Mouse (Mus musculus): ENCODE data around the gene Rgs10. TPM values are rescaled to one million over a fixed set of nuclear protein-coding genes. Genes with fewer than 3 reads are reported as not detected.

The Rgs10 gene
- polyA plus RNA-seq, 1 experiment: 29.1 TPM

DNA sequence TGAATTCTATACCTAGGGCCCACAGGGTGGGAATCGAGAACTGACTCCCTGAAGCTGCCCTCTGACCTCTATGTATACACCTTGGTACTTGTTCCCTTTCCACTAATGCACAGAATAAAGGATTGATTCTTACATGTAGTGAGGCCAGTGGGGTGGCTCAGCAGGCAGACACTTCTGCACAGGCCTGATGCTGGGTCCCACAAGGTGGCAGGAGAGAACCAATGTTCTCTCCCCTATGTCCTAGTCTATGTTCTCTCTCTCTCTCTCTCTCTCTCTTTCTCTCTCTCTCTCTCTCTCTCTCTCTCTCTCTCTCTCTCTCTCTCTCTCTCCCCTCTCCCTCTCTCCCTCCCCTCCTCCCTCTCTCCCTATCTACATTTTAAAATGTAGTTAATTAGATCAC lies 14.7 kb upstream of the Rgs10 start:
- DNase-seq (ENCODE audit: low read depth): peak; percentile 56

DNA sequence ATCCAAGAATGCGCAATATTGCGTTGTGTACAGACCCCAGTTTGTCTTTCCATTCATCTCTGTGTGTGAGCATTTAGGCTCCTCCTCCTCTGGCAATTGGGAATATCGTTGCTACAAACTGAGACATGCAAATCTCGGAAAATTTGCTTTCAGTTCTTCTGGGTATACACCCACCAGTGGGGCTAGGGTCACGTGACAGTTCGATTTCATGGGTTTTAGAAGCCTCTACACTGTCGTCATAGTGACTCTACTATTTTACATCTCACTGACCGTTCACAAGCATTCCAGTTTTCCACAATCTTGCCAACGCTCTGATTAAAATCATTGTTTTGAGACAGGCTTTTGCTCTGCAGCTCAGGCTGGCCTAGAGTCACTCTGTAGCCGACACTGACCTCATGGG lies 14.0 kb upstream of the Rgs10 start:
- no peak for TF ChIP-seq CTCF (IDR thresholded peaks at IDR 0.05; ENCODE audit: borderline replicate concordance, extremely low read depth, insufficient read depth, insufficient read length)
- TF ChIP-seq POLR2A (IDR thresholded peaks at IDR 0.05; ENCODE audit: borderline replicate concordance, extremely low read depth, insufficient read depth, insufficient read length, poor library complexity, severe bottlenecking): no peak
- peak; percentile 10 for DNase-seq (ENCODE audit: low read depth)

More for the DNA sequence above, 14.7 kb upstream of the Rgs10 start:
- TF ChIP-seq CTCF (IDR thresholded peaks at IDR 0.05; ENCODE audit: borderline replicate concordance, extremely low read depth, insufficient read depth, insufficient read length) (peak; percentile 52; the same call in 1 of the 2 replicates), POLR2A (IDR thresholded peaks at IDR 0.05; ENCODE audit: borderline replicate concordance, extremely low read depth, insufficient read depth, insufficient read length, poor library complexity, severe bottlenecking) (no peak)

DNA sequence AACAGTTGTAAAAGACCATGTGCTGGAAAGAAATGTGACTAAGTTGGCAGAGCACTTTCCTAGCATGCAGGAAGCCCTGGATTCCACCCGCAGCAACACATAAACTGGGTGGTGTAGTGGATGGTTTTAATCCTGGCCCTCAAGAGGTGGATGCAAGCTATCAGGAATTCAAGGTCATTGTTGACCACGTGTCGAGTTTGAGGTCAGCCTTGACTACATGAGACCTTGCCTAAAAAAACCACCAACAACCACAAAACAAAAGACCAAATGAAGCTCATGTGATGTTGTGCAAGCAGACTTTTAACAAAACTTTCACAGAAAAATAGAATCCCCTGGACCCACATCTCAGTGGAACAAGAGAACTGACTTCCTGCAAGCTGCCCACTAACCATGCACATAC lies 3.9 kb upstream of the Rgs10 start:
- no peak for TF ChIP-seq CTCF (IDR thresholded peaks at IDR 0.05; ENCODE audit: borderline replicate concordance, extremely low read depth, insufficient read depth, insufficient read length)
- TF ChIP-seq POLR2A (IDR thresholded peaks at IDR 0.05; ENCODE audit: borderline replicate concordance, extremely low read depth, insufficient read depth, insufficient read length, poor library complexity, severe bottlenecking): no peak
- no peak for DNase-seq (ENCODE audit: low read depth)

DNA sequence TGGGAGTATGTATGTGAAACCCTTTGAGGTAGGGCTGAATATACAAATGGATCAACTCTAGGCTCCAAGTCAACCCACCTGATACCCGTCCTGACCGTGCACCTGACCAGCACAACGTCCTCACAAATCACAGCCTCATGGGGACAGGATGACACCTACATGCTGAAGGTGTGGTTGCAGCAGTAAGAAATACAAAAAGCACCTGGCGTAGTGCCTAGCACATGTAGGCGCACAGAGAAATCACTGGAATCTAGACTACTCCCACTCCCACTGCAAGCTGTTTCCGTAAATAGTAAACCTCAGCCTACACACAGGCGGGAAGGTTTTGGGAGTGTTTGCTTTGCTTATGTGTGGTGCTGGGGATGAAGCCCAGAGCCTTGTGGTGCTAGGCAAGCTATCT lies 3.1 kb upstream of the Rgs10 start:
- no peak for DNase-seq (ENCODE audit: low read depth)
- TF ChIP-seq POLR2A (IDR thresholded peaks at IDR 0.05; ENCODE audit: borderline replicate concordance, extremely low read depth, insufficient read depth, insufficient read length, poor library complexity, severe bottlenecking) (no peak), CTCF (IDR thresholded peaks at IDR 0.05; ENCODE audit: borderline replicate concordance, extremely low read depth, insufficient read depth, insufficient read length) (no peak)

- DNase-seq (ENCODE audit: low read depth): no peak
Measured at GRCm38 (mm10) chr7:128419690-128420089, 1.1 kb upstream of the Rgs10 start.

DNA sequence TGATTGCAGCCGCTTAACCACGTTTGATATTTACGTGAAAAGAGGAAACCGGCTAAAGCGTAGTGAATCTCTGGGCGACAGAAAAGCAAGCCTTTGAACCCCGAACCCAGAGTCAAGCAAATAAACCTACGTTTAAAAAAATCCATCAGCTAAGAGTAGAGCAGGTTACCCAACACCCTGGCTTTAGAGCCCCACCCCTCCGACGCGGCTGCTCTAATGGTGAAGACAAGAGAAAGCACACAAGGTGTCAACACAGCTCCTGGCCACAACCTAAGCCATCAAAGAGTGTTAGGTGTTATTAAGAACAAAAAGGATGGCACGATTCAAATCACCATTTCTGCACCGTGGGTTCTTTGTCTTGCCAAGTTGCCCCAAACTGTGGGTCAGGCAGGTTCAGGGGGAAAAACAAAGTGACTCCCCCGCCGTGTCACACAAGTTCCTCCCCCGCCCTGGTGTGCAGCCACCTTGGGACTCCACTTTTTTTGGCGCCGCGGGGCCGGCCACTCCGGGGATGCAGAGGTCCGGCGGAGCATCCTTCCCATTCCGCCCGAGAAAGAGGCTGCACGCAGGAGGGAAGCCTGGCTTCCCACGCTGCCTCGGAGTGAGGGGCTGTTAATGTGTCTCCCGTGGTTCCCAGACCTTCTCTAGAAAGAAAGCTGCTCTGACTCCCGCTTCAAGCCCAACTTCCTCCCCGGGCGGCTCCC lies 1.2 kb downstream of the Rgs10 start:
- no peak for DNase-seq (ENCODE audit: low read depth)

More at GRCm38 (mm10) chr7:128419690-128420089, 1.1 kb upstream of the Rgs10 start:
- TF ChIP-seq POLR2A (IDR thresholded peaks at IDR 0.05; ENCODE audit: borderline replicate concordance, extremely low read depth, insufficient read depth, insufficient read length, poor library complexity, severe bottlenecking) (no peak), CTCF (IDR thresholded peaks at IDR 0.05; ENCODE audit: borderline replicate concordance, extremely low read depth, insufficient read depth, insufficient read length) (no peak)

DNA sequence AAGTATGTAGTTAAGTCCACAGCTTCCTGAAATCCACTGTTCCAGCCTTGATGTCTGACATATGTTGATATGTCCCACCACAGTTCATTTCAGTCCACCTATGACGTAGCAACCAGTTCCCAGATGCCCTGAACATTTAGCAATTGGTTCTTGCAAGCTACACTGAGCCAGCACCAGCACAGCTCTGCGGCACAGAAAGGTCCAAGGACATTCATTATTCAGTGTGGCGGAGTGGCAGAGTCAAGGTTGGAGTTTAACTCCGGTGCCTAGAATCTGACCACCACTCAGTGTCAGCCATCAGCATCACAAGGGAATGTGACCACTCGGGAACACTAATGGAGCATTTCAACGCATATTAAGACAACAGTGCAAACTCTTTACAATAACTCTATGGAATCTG lies 1.9 kb downstream of the Rgs10 start:
- TF ChIP-seq CTCF (IDR thresholded peaks at IDR 0.05; ENCODE audit: borderline replicate concordance, extremely low read depth, insufficient read depth, insufficient read length) (no peak), POLR2A (IDR thresholded peaks at IDR 0.05; ENCODE audit: borderline replicate concordance, extremely low read depth, insufficient read depth, insufficient read length, poor library complexity, severe bottlenecking) (no peak)

More for the DNA sequence above, 1.2 kb downstream of the Rgs10 start:
- TF ChIP-seq POLR2A (IDR thresholded peaks at IDR 0.05; ENCODE audit: borderline replicate concordance, extremely low read depth, insufficient read depth, insufficient read length, poor library complexity, severe bottlenecking): no peak
- no peak for TF ChIP-seq CTCF (IDR thresholded peaks at IDR 0.05; ENCODE audit: borderline replicate concordance, extremely low read depth, insufficient read depth, insufficient read length)

DNA sequence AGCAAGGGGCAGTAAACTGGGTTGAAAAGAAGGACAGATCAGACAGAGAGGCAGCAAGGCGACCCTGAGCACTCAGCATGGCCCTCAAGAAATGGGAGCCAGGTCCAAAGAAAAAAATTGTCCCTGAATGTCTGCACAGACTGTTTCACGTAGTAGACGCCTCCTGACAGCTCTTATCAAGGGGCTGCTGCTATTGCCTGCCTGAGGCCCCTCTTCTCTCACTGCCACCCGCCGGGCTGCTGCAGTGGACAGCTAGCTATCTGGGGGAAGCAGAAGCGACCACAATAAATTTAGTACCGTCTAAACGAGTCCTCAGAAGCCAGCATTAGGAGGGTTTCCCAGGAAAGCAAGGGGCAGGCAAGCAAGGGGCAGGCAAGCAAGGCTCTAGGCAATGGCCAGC lies 4.1 kb downstream of the Rgs10 start:
- no peak for DNase-seq (ENCODE audit: low read depth)
- TF ChIP-seq POLR2A (IDR thresholded peaks at IDR 0.05; ENCODE audit: borderline replicate concordance, extremely low read depth, insufficient read depth, insufficient read length, poor library complexity, severe bottlenecking): no peak
- TF ChIP-seq CTCF (IDR thresholded peaks at IDR 0.05; ENCODE audit: borderline replicate concordance, extremely low read depth, insufficient read depth, insufficient read length): no peak

More for the DNA sequence above, 1.9 kb downstream of the Rgs10 start:
- DNase-seq (ENCODE audit: low read depth): no peak

DNA sequence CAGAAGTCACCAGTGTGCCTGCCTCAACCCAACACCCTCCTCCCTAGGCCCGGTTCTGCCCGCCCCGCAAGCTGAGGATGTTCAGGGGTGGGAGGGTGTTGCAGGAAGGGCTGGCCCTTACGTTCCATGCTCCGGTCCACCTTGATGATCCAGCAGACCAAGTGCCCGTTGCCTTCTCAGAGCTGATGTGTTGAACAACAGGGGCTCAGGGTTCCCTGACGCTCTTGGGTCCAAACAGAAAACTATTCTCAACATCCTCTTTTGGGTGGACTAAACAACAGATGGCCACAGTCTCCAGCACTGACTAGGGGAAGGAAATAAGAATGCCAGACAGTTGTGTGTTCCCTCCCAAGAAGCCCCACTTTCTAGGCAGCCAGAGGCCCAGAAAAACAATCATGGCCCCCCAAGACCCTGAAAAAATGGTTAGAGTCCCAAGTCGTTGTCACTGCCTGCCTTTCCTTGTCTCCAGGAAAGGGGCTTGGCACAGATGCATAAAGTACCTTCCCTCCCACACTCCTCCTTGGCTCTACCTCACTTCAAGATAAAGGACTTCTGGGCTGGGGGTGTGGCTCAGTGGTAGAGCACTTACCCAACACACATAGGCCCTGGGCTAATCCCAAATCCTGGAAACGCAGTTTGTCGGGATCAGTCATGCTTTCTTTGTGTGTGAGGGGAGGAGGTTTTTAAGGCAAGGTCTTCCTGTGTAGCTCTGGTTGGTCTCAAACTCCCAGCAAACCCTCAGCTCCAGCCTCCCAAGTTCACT lies 6.3 kb downstream of the Rgs10 start:
- TF ChIP-seq POLR2A (IDR thresholded peaks at IDR 0.05; ENCODE audit: borderline replicate concordance, extremely low read depth, insufficient read depth, insufficient read length, poor library complexity, severe bottlenecking) (no peak), CTCF (IDR thresholded peaks at IDR 0.05; ENCODE audit: borderline replicate concordance, extremely low read depth, insufficient read depth, insufficient read length) (no peak)
- no peak for DNase-seq (ENCODE audit: low read depth)

DNA sequence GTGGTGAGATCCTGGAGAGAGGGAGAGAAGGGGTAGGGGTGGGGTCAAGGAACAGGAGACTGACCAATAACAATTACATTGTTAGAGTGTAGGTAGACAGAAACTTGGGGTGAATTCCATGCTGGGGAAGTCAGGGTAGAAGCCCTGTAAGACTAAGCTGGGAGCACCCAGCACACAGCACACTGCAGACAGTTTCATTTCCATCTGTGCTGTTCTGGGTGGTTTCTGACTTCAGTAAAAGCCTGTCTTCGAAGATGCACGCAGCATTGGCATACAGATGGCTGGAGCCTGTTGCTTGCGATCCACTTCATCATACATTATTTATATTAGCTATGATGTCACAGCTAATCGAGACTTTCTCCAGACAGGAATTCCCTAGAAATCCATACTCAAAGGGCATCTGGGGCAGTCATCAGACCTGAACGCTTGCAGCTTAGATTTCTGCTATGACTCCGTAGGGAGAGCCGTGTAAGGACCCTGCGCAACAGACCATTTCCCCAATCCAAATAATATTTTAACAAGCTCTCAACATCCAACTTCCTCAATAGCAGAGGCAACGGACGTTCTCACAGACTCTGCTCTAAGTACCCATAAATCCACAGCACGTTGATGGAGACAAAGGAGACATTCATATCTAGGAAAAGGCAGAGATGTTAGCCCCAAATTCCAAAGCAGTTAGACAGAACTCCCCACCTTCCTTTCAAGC lies 7.7 kb downstream of the Rgs10 start:
- peak; percentile 19 for DNase-seq (ENCODE audit: low read depth)
- TF ChIP-seq CTCF (IDR thresholded peaks at IDR 0.05; ENCODE audit: borderline replicate concordance, extremely low read depth, insufficient read depth, insufficient read length) (no peak), POLR2A (IDR thresholded peaks at IDR 0.05; ENCODE audit: borderline replicate concordance, extremely low read depth, insufficient read depth, insufficient read length, poor library complexity, severe bottlenecking) (no peak)

DNA sequence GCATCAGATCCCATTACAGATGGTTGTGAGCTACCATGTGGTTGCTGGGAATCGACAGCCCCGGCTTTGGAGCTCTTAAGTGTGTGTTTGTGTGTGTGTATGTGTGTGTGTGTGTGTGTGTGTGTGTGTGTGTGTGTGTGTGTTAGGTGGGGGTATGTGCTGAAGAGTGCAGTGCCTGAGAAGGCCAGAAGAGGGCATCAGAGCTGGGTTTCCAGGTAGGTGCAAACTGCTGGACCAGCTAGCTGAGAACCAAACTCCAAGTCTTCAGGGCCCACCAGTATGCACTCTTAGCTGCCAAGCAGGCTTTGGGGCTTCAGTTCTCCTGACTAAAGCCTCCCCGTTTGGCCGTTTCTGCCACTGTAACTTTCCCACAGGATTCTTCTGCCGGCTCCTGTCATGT lies 10.3 kb downstream of the Rgs10 start:
- peak; percentile 40; the same call in 1 of the 2 replicates for TF ChIP-seq CTCF (IDR thresholded peaks at IDR 0.05; ENCODE audit: borderline replicate concordance, extremely low read depth, insufficient read depth, insufficient read length)
- no peak for TF ChIP-seq POLR2A (IDR thresholded peaks at IDR 0.05; ENCODE audit: borderline replicate concordance, extremely low read depth, insufficient read depth, insufficient read length, poor library complexity, severe bottlenecking)
- no peak for DNase-seq (ENCODE audit: low read depth)
